Mouse (Mus musculus) liver, adult 2 months (tissue): ENCODE data around the gene Tsku. TPM values are rescaled to one million over a fixed set of nuclear protein-coding genes. Genes with fewer than 3 reads are reported as not detected.
A peak's percentile ranks its signal among the peaks of the same experiment; 100 is the strongest.

ENCODE experiments used
- DNase-seq: peaks from one replicate; pipeline ENCODE4 v3.0.0-alpha.2; 2011; ENCODE audit warnings: low read depth, low spot score; ENCODE audit errors: extremely low read depth
- H3K27ac ChIP-seq: fragments of 200-500 bp; replicated peaks from 2 replicates; pipeline ENCODE4 v1.5.1; 2012; ENCODE audit warnings: low read depth, mild to moderate bottlenecking, control low read depth, inconsistent platforms, low read length; ENCODE audit not compliant: insufficient read depth
- H3K27me3 ChIP-seq: fragments of 200-500 bp; 2 replicates; pipeline ENCODE4 v1.6.1; 2012; ENCODE audit warnings: mild to moderate bottlenecking, moderate library complexity, low read length, inconsistent platforms; ENCODE audit not compliant: control insufficient read depth, insufficient read depth
- H3K36me3 ChIP-seq: fragments of 200-500 bp; 2 replicates; pipeline ENCODE4 v1.6.1; 2012; ENCODE audit warnings: low read length, inconsistent platforms; ENCODE audit not compliant: control insufficient read depth, insufficient read depth
- H3K4me1 ChIP-seq: fragments of 200-500 bp; 2 replicates; pipeline ENCODE4 v1.6.1; 2011; ENCODE audit warnings: low read length; ENCODE audit not compliant: control insufficient read depth, insufficient read depth
- H3K4me3 ChIP-seq: fragments of 200-500 bp; 2 replicates; pipeline ENCODE4 v1.5.1; 2011; ENCODE audit warnings: low read depth, mild to moderate bottlenecking, control low read depth, low read length, moderate library complexity; ENCODE audit not compliant: insufficient read depth
- H3K79me2 ChIP-seq: fragments of 200-500 bp; 2 replicates; pipeline ENCODE4 v1.6.1; 2012; ENCODE audit warnings: inconsistent platforms, mild to moderate bottlenecking, low read length, moderate library complexity; ENCODE audit not compliant: control insufficient read depth, insufficient read depth
- H3K9ac ChIP-seq: fragments of 200-500 bp; 2 replicates; pipeline ENCODE4 v1.6.1; 2012; ENCODE audit warnings: low read depth, mild to moderate bottlenecking, control low read depth, inconsistent platforms, low read length
- CTCF ChIP-seq: fragments of 200-500 bp; IDR thresholded peaks from 2 replicates; pipeline ENCODE4 v1.5.1; 2011; ENCODE audit warnings: low read depth, low read length, control low read depth
- POLR2A ChIP-seq: fragments of 200-500 bp; IDR thresholded peaks from 2 replicates; pipeline ENCODE4 v1.6.1; 2011; ENCODE audit warnings: low read length, control low read depth; ENCODE audit not compliant: insufficient read depth; ENCODE audit errors: extremely low read depth
- WGBS: fragments of 180-500 bp; shearing (Covaris S2); methylation state at CpG from one replicate; pipeline ENCODE4 v1.1.7; 2018; 5-methylcytosine and 5-hydroxymethylcytosine counted together
- polyA plus RNA-seq: library from polyadenylated mRNA; depleted of rRNA; stranded (reverse); fragments of >200 nt; gene quantifications from 2 replicates; pipeline ENCODE4 v1.2.3, GENCODE M21; 2012
- total RNA-seq: library from RNA; depleted of rRNA; stranded (reverse); fragments of >200 nt; gene quantifications from 2 replicates; pipeline ENCODE4 v1.2.3, GENCODE M21; 2014

Tsku gene
- total and polyA plus RNA-seq, 2 experiments, result 15.4 to 57.1 TPM

GRCm38 (mm10) chr7:98383337-98383736, 22.2 kb upstream of the Tsku start:
- H3K79me2 ChIP-seq, result no peaks in the 10 kb centered on the region
- H3K4me1 ChIP-seq, result peaks cover 54% of the 10 kb centered on the region
- WGBS, result 5% methylated on average over 4 of the region's 4 CpGs
- peak; percentile 100 for DNase-seq
- H3K9ac ChIP-seq, result peak overlapping the region; percentile 21; the same call in 1 of the 2 replicates
- peak overlapping the region; percentile 81 for H3K27ac ChIP-seq
- no peaks in the 10 kb centered on the region for H3K36me3 ChIP-seq
- H3K4me3 ChIP-seq, result no peak overlapping the region
- TF ChIP-seq POLR2A (no peak), CTCF (no peak)
- no peaks in the 10 kb centered on the region for H3K27me3 ChIP-seq

- Histone ChIP-seq H3K4me3 (no peak overlapping the region), H3K79me2 (no peaks in the 10 kb centered on the region), H3K9ac (peak overlapping the region; percentile 21; the same call in 1 of the 2 replicates), H3K27me3 (no peaks in the 10 kb centered on the region), H3K36me3 (no peaks in the 10 kb centered on the region), H3K4me1 (peaks cover 51% of the 10 kb centered on the region), H3K27ac (peak overlapping the region; percentile 80)
- no peak for TF ChIP-seq POLR2A
- TF ChIP-seq CTCF, result no peak
- no peak for DNase-seq
- 40% methylated on average over 6 of the region's 6 CpGs for WGBS
These were observed 21.7 kb upstream of the Tsku start for GRCm38 (mm10) chr7:98382784-98383183.

- no peak overlapping the region; the same call in 1 of the 2 replicates for H3K9ac ChIP-seq
- peak; percentile 66 for DNase-seq
- peaks cover 33% of the 10 kb centered on the region for H3K4me1 ChIP-seq
- no peak overlapping the region for H3K4me3 ChIP-seq
- H3K27me3 ChIP-seq, result no peaks in the 10 kb centered on the region
- H3K36me3 ChIP-seq, result no peaks in the 10 kb centered on the region
- no peaks in the 10 kb centered on the region for H3K79me2 ChIP-seq
- 45% methylated on average over 6 of the region's 6 CpGs for WGBS
- TF ChIP-seq CTCF (no peak), POLR2A (no peak)
- H3K27ac ChIP-seq, result peak overlapping the region; percentile 68
These were observed 19.2 kb upstream of the Tsku start for GRCm38 (mm10) chr7:98380224-98380925.

GRCm38 (mm10) chr7:98379232-98379631, 18.1 kb upstream of the Tsku start:
- Histone ChIP-seq H3K27me3 (no peaks in the 10 kb centered on the region), H3K9ac (no peak overlapping the region), H3K4me3 (no peak overlapping the region), H3K36me3 (no peaks in the 10 kb centered on the region), H3K79me2 (no peaks in the 10 kb centered on the region), H3K4me1 (peaks cover 27% of the 10 kb centered on the region), H3K27ac (no peak overlapping the region)
- WGBS, result 95% methylated on average over 4 of the region's 4 CpGs
- no peak for TF ChIP-seq CTCF
- no peak for TF ChIP-seq POLR2A
- DNase-seq, result no peak

GRCm38 (mm10) chr7:98377257-98377656, 16.1 kb upstream of the Tsku start:
- Histone ChIP-seq H3K36me3 (no peaks in the 10 kb centered on the region), H3K79me2 (no peaks in the 10 kb centered on the region), H3K9ac (no peak overlapping the region), H3K27me3 (no peaks in the 10 kb centered on the region), H3K27ac (no peak overlapping the region), H3K4me3 (no peak overlapping the region), H3K4me1 (peaks cover 13% of the 10 kb centered on the region; the same call in 1 of the 2 replicates)
- TF ChIP-seq POLR2A (no peak), CTCF (no peak)
- WGBS, result 64% methylated on average over 5 of the region's 5 CpGs
- DNase-seq, result no peak

- TF ChIP-seq POLR2A, result no peak
- no peak for TF ChIP-seq CTCF
- H3K9ac ChIP-seq, result no peak overlapping the region
These were observed 10.0 kb upstream of the Tsku start for GRCm38 (mm10) chr7:98371161-98371560.

More at GRCm38 (mm10) chr7:98371161-98371560, 10.0 kb upstream of the Tsku start:
- Histone ChIP-seq H3K4me3 (no peak overlapping the region), H3K4me1 (no peaks in the 10 kb centered on the region), H3K27me3 (no peaks in the 10 kb centered on the region), H3K36me3 (no peaks in the 10 kb centered on the region), H3K27ac (no peak overlapping the region), H3K79me2 (no peaks in the 10 kb centered on the region)
- 66% methylated on average over 4 of the region's 4 CpGs for WGBS
- no peak for DNase-seq
